Mouse (Mus musculus): ENCODE measurements around the gene Cntd1.

DNA sequence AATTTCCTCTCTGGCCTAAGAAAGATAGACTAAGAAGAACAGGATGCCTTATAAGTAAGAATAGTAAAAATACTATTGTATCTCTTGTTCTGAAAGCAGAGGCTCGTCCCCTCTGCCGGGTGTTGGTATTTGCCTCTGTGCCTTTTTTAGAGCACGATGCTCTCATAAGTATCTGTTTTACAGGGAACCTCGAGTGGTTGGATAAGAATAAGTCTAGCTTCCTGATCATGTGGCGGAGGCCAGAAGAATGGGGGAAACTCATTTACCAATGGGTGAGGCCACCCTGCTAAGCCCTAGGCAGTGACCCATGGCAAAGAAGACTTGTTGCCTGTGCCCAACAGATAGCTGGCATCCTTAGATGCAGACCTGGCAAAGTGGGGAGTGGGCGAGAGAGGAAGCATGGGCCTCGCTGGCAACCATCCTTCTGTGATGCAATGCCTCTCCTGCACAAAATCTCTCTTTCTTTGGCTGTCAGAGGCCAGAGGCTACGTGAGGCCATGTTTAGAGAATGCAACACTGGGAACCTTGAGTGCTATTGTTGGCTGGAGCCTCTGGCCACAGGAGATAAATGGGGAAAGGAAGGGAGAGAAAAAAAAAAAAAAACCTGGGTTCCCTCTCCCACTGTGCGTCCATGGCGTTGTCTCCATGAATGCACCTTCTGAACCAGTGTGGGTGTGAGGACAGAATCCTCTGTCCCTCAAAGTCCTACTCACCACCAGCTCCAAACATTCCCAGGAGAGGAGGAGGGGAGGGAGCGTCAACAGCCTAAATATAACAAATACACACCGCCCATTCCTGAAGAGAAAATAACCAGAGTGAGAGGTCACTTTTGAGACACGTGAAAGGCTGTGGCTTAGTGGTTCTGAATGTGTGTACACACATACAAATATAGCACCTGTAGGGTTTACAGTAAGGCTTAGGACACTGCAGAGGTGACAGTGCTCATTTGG is 22.7 kb upstream of the Cntd1 start:
- TF ChIP-seq CTCF (IDR thresholded peaks at IDR 0.05; ENCODE audit: control insufficient read depth, insufficient read depth, low read length): no peak
- no peak for TF ChIP-seq POLR2A (IDR thresholded peaks at IDR 0.05; ENCODE audit: borderline replicate concordance, control insufficient read depth, low read depth, low read length)

All from bone marrow, adult 2 months (tissue).